Mouse (Mus musculus) kidney, embryonic 14.5 days (tissue): ENCODE measurements around the gene Parp14. TPM values are rescaled to one million over a fixed set of nuclear protein-coding genes. Genes with fewer than 3 reads are reported as not detected.

Experiments used
- ATAC-seq: fragments of 200-750 bp; cut with Nextera tagmentation; 2 replicates; pipeline ENCODE4 v1.8.0; 2017; ENCODE audit warnings: moderate number of reproducible peaks, mild to moderate bottlenecking, moderate TSS enrichment, moderate library complexity; ENCODE audit not compliant: low FRiP score, low TSS enrichment
- H3K27ac ChIP-seq: fragments of 300-500 bp; sonication (generic); 2 replicates; pipeline ENCODE4 v1.5.1; 2014; ENCODE audit warnings: low read depth, mild to moderate bottlenecking, low read length, moderate library complexity, mixed read lengths
- H3K27me3 ChIP-seq: fragments of 300-500 bp; sonication (generic); 2 replicates; pipeline ENCODE4 v1.6.1; 2014; ENCODE audit warnings: mild to moderate bottlenecking, low read length; ENCODE audit not compliant: control insufficient read depth, insufficient read depth
- H3K36me3 ChIP-seq: fragments of 300-500 bp; sonication (generic); 2 replicates; pipeline ENCODE4 v1.6.1; 2014; ENCODE audit warnings: low read length, mixed read lengths; ENCODE audit not compliant: control insufficient read depth, insufficient read depth
- H3K4me1 ChIP-seq: fragments of 300-500 bp; sonication (generic); 2 replicates; pipeline ENCODE4 v1.6.1; 2014; ENCODE audit warnings: low read length, mixed read lengths; ENCODE audit not compliant: control insufficient read depth, insufficient read depth
- H3K4me2 ChIP-seq: fragments of 300-500 bp; sonication (generic); replicated peaks from 2 replicates; pipeline ENCODE4 v1.6.1; 2014; ENCODE audit warnings: low read depth, mild to moderate bottlenecking, low read length
- H3K4me3 ChIP-seq: fragments of 300-500 bp; sonication (generic); 2 replicates; pipeline ENCODE4 v1.5.1; 2014; ENCODE audit warnings: mild to moderate bottlenecking, low read length
- H3K9ac ChIP-seq: fragments of 300-500 bp; sonication (generic); 2 replicates; pipeline ENCODE4 v1.6.1; 2014; ENCODE audit warnings: low read depth, mild to moderate bottlenecking, low read length, moderate library complexity
- H3K9me3 ChIP-seq: fragments of 300-500 bp; sonication (generic); 2 replicates; pipeline ENCODE4 v1.6.1; 2016; ENCODE audit warnings: low read length; ENCODE audit not compliant: control insufficient read depth
- WGBS: fragments of 180-500 bp; shearing (Covaris S2); extraction: QIAGEN DNeasy Blood & Tissue Kit; methylation state at CpG from one replicate; pipeline ENCODE4 v1.1.7; 2014; 5-methylcytosine and 5-hydroxymethylcytosine counted together
- polyA plus RNA-seq: library from polyadenylated mRNA; unstranded; fragments of >200 nt; fragmentation: Nextera tagmentation; extraction: Ambion mirVana; gene quantifications from 2 replicates; pipeline ENCODE4 v1.2.1, GENCODE M21; 2014

Gene Parp14
- polyA plus RNA-seq, 1 experiment from 2014 or later, result 0.81 TPM

DNA sequence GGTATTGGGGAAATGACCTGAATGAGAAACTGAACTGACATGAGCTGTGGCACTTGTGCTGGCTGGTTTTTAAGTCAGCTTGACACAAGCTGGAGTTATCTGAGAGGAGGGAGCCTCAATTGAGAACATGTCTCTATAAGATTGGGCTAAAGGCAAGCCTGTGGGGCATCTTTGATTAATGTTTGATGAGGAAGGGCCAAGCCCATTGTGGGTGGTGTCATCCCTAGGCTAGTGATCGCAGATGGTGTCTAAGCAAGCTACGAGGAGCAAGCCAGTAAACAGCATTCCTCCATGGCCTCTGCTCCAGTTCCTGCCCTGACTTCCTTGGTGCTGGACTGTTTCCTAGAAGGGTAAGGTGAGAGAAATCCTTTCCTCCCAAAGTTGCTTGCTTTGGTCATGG lies 62.5 kb downstream of the Parp14 start:
- 100% methylated on average over 2 of the region's 2 CpGs for WGBS
- Histone ChIP-seq H3K9ac (no peak overlapping the region), H3K4me2 (no peak overlapping the region), H3K9me3 (peaks cover 4% of the 10 kb centered on the region; the same call in 1 of the 2 replicates), H3K4me3 (no peak overlapping the region), H3K27ac (no peak overlapping the region), H3K27me3 (no peaks in the 10 kb centered on the region), H3K4me1 (0 out of 2 replicates have a peak, but pooled peaks cover 3% of the 10 kb centered on the region), H3K36me3 (no peaks in the 10 kb centered on the region; the same call in 1 of the 2 replicates)
- ATAC-seq, result no peak

DNA sequence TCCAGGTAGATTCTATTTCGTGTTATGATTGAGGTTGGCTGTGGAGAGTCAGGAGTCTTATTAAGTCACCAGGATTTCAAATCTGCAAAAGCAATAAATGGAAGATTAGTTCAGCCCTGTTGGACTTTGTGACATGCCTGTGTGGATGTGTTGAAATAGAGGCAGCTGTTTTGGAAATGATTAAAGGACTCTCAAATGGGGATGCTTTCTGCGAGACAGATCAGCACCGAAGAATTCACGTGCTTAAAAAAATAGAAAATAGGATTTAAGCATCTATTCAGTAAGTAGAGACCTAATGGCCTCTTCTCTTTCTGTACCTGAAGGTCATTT lies 63.7 kb downstream of the Parp14 start:
- no peaks in the 10 kb centered on the region for H3K4me1 ChIP-seq
- no peak overlapping the region for H3K27ac ChIP-seq
- no peak for ATAC-seq
- H3K4me3 ChIP-seq, result no peak overlapping the region
- H3K9ac ChIP-seq, result no peak overlapping the region
- H3K27me3 ChIP-seq, result no peaks in the 10 kb centered on the region
- peaks cover 4% of the 10 kb centered on the region; the same call in 1 of the 2 replicates for H3K9me3 ChIP-seq
- no peaks in the 10 kb centered on the region; the same call in 1 of the 2 replicates for H3K36me3 ChIP-seq
- no peak overlapping the region for H3K4me2 ChIP-seq
- 89% methylated on average over 4 of the region's 4 CpGs for WGBS

DNA sequence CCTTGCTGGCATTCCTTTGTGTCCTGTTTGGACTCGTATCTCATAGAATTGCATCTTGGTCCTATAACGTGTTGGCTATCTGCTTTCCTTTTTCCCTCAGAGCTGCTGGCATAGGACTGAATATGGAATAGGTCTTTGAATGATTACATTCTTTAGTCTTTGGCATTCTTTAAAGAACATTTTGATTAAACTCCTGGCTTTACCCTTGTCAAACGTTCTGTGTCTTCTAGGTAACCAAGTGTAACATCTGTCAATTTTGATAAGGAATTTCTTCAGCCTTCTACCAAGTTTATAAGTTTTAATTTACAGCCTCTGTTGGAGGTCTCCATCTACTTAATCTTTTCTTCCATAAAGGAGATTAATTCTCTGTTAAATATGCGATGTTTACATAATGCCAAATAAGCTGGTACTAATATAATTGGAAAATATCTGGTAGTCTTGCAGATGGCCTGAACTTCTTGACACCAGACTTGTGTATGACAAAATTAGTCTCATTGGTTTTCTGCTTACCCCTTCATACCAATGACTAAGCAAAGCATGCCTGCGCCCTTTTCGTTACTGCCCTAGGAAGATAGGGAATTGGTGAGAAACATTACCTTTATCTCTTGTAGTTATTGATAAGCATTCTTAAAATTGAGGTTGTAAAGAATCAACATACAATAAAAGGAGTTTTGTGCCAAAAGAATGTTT lies 64.2 kb downstream of the Parp14 start:
- 96% methylated on average over 6 of the region's 6 CpGs for WGBS
- H3K27ac ChIP-seq, result no peak overlapping the region

DNA sequence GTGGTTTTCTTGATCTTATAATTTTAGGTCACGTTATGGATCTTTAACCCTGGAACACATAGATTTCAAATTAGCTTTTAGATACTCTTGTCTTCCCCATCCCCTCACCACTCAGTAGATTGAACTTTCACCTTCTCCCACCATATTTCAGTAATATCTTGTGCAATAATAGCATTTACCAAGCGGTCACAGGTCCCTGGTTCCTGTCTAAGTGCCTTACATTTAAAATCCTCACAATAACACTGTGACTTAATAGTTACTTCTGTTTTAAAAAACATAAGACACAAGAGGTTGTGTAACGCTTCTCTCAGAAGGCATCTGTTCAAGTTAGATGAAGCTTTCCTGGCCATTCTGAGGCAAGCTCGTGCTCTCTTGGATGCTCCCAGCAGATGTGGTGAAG lies 67.6 kb downstream of the Parp14 start:
- Histone ChIP-seq H3K9ac (no peak overlapping the region), H3K36me3 (no peaks in the 10 kb centered on the region; the same call in 1 of the 2 replicates), H3K4me1 (no peaks in the 10 kb centered on the region), H3K4me3 (no peak overlapping the region), H3K27ac (no peak overlapping the region), H3K27me3 (no peaks in the 10 kb centered on the region), H3K9me3 (peaks cover under 1% of the 10 kb centered on the region; the same call in 1 of the 2 replicates), H3K4me2 (no peak overlapping the region)
- no peak for ATAC-seq
- WGBS, result 87% methylated on average over 4 of the region's 4 CpGs

More for the DNA sequence above, 64.2 kb downstream of the Parp14 start:
- ATAC-seq, result no peak
- no peaks in the 10 kb centered on the region; the same call in 1 of the 2 replicates for H3K36me3 ChIP-seq
- H3K4me2 ChIP-seq, result no peak overlapping the region
- H3K9me3 ChIP-seq, result peaks cover 4% of the 10 kb centered on the region; the same call in 1 of the 2 replicates
- no peaks in the 10 kb centered on the region for H3K27me3 ChIP-seq
- H3K4me1 ChIP-seq, result no peaks in the 10 kb centered on the region
- H3K4me3 ChIP-seq, result no peak overlapping the region
- H3K9ac ChIP-seq, result no peak overlapping the region

DNA sequence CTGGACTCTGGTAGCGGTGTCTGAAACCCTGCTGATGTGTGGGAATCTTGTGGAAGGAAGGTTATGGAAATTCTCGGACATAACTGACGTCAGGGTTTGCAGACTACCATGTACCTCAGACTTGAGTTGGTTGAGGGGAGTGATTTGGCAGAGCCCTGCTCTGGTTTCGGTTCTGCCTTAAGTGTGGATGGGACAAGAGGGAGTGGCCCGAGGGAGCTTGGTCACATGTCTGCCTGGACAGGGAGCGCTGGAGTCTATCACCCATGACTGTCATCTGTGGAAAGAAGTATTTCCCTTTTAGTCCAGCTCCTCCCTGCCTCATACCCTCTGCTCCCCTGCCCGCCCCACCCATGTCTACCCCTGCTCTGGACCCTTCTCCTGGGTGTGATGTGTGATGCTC lies 69.2 kb downstream of the Parp14 start:
- no peak overlapping the region for H3K9ac ChIP-seq
- H3K36me3 ChIP-seq, result no peaks in the 10 kb centered on the region; the same call in 1 of the 2 replicates
- no peak for ATAC-seq
- H3K4me2 ChIP-seq, result no peak overlapping the region
- no peaks in the 10 kb centered on the region for H3K9me3 ChIP-seq
- H3K4me1 ChIP-seq, result no peaks in the 10 kb centered on the region
- H3K27ac ChIP-seq, result no peak overlapping the region
- no peak overlapping the region for H3K4me3 ChIP-seq
- 81% methylated on average over 7 of the region's 7 CpGs for WGBS
- H3K27me3 ChIP-seq, result no peaks in the 10 kb centered on the region

DNA sequence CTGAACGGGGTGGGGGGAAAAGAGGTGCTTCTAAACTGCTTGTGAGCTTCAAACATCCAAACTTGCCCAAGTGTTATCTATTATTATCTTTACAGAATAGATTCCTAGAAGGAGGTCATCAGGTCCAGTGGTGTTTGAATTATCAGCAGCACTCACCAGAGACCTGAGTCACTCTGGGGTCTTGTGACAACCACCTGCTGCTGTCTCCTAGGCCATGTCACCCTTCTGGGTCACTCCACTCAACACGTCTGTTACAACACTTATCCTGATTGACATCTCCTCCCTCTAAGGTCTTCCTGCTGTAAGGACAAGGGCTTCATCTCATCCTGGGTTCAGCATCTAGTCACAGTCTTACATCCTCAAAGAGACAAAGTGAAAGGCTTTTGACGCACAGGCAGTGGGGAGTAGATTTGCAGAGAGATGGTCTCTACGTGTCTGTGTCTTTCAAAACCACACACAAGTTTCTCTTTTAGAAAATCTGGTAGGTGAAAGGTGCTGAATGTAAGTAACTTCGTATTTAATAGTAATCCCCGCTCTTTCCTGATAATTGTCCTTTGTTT lies 79.3 kb downstream of the Parp14 start:
- no peak overlapping the region for H3K27ac ChIP-seq
- no peak overlapping the region for H3K4me3 ChIP-seq
- ATAC-seq, result no peak
- no peaks in the 10 kb centered on the region for H3K27me3 ChIP-seq
- H3K36me3 ChIP-seq, result peaks cover 5% of the 10 kb centered on the region; the same call in 1 of the 2 replicates
- no peak overlapping the region for H3K4me2 ChIP-seq
- H3K9ac ChIP-seq, result no peak overlapping the region
- H3K9me3 ChIP-seq, result no peaks in the 10 kb centered on the region
- 0 out of 2 replicates have a peak, but pooled peaks cover 3% of the 10 kb centered on the region for H3K4me1 ChIP-seq
- WGBS, result 81% methylated on average over 6 of the region's 6 CpGs

GRCm38 (mm10) chr16:35788330-35788729 lies 83.0 kb downstream of the Parp14 start:
- H3K36me3 ChIP-seq, result peaks cover 5% of the 10 kb centered on the region; the same call in 1 of the 2 replicates
- no peak for ATAC-seq
- 94% methylated on average over 6 of the region's 6 CpGs for WGBS

DNA sequence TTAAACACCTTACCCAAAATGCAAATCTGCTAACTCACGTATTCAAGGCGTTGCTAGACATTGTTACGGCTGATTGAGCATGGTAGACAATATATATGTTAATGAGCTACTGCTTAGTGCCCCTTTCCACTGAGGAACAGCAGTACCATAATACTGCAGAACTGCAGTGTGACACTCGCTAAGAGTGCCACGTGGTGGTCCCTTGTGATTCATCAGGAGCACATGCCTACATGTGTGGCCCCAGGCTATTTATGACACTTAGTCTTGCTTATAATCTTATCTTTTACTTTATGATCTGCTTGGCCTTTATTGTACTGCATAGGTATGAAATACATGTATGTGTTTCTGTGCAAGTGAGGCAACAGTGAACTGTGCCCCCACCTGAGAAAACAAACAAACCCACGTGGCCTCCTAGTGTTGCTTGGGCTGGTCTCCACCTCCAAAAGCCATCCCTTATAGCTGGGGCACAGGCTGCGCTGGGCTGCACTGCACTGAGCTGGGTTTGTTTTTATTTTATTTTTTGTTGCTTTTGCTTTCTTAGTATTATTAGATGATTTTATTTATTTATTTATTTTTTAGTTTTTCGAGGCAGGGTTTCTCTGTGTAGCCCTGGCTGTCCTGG lies 83.7 kb downstream of the Parp14 start:
- Histone ChIP-seq H3K36me3 (peaks cover 5% of the 10 kb centered on the region; the same call in 1 of the 2 replicates), H3K4me2 (no peak overlapping the region), H3K27ac (no peak overlapping the region), H3K4me1 (0 out of 2 replicates have a peak, but pooled peaks cover 4% of the 10 kb centered on the region), H3K9ac (no peak overlapping the region), H3K27me3 (no peaks in the 10 kb centered on the region), H3K9me3 (no peaks in the 10 kb centered on the region), H3K4me3 (no peak overlapping the region)
- no peak for ATAC-seq
- 75% methylated on average over 8 of the region's 8 CpGs for WGBS

More at GRCm38 (mm10) chr16:35788330-35788729, 83.0 kb downstream of the Parp14 start:
- no peaks in the 10 kb centered on the region for H3K9me3 ChIP-seq
- 0 out of 2 replicates have a peak, but pooled peaks cover 4% of the 10 kb centered on the region for H3K4me1 ChIP-seq
- no peak overlapping the region for H3K27ac ChIP-seq
- H3K27me3 ChIP-seq, result no peaks in the 10 kb centered on the region
- H3K4me3 ChIP-seq, result no peak overlapping the region
- no peak overlapping the region for H3K4me2 ChIP-seq
- H3K9ac ChIP-seq, result no peak overlapping the region

DNA sequence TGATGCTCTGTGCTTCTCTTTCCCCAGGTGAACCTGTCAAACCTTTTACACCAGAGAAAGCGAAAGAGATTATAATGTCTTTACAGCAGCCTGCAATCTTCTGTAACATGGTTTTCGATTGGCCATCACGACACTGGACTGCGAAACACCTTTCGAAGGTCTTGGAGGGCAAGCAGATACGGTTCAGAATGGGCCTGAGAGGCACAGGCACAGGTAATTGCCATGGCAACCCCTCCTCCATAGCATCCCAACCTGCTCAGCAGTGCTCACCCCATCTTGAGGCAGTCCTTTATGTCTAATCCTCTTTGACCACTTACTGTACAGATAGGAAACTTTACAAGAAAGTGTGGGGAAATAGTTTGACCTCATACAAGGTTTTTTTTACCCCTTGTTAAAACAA lies 84.2 kb downstream of the Parp14 start:
- H3K4me3 ChIP-seq, result no peak overlapping the region
- no peaks in the 10 kb centered on the region for H3K9me3 ChIP-seq
- no peak overlapping the region for H3K9ac ChIP-seq
- H3K27me3 ChIP-seq, result no peaks in the 10 kb centered on the region
- H3K4me1 ChIP-seq, result 0 out of 2 replicates have a peak, but pooled peaks cover 4% of the 10 kb centered on the region
- WGBS, result 91% methylated on average over 6 of the region's 6 CpGs
- H3K36me3 ChIP-seq, result peaks cover 5% of the 10 kb centered on the region; the same call in 1 of the 2 replicates
- H3K4me2 ChIP-seq, result no peak overlapping the region
- no peak for ATAC-seq
- H3K27ac ChIP-seq, result no peak overlapping the region
